Mouse (Mus musculus): ENCODE data around the gene Cfap52.

The Cfap52 gene

GRCm38 (mm10) chr11:67926348-67927055, 38.9 kb downstream of the Cfap52 start:
- DNase-seq (ENCODE audit: low read depth, low spot score): peak; percentile 64

GRCm38 (mm10) chr11:67925000-67925399, 40.5 kb downstream of the Cfap52 start:
- DNase-seq (ENCODE audit: low read depth, low spot score): no peak

GRCm38 (mm10) chr11:67923720-67924119, 41.7 kb downstream of the Cfap52 start:
- DNase-seq (ENCODE audit: low read depth, low spot score): peak; percentile 33

DNA sequence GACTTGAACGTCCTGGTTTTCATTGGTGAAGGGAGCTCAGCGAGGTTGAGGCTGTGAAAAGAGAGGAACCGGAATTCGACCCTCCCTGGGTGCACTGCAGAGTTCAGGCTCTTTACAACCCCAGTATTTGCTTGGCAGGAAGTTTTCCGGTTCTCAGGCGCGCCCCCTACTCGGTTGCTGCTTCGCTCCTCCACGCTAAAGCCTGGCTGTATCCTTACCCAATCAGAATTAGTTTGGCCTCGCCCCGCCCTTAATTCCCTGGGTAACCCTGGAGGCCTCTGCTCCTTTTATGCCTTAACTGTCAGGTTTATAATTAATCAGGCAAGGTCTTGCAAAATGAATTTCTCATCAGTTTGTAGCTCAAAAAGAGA, 42.7 kb downstream of the Cfap52 start:
- peak; percentile 86 for DNase-seq (ENCODE audit: low read depth, low spot score)

- peak; percentile 68 for DNase-seq (ENCODE audit: low read depth, low spot score)
Measured at GRCm38 (mm10) chr11:67921827-67922754, 43.4 kb downstream of the Cfap52 start, which contains the start of gene Usp43. TSS of gene Usp43 (minus strand) at chr11:67922153.

- DNase-seq (ENCODE audit: low read depth, low spot score): peak; percentile 77
Measured at GRCm38 (mm10) chr11:67921091-67921826, 44.2 kb downstream of the Cfap52 start.

- DNase-seq (ENCODE audit: low read depth, low spot score): no peak
Measured at GRCm38 (mm10) chr11:67920226-67920960, 45.1 kb downstream of the Cfap52 start.

DNA sequence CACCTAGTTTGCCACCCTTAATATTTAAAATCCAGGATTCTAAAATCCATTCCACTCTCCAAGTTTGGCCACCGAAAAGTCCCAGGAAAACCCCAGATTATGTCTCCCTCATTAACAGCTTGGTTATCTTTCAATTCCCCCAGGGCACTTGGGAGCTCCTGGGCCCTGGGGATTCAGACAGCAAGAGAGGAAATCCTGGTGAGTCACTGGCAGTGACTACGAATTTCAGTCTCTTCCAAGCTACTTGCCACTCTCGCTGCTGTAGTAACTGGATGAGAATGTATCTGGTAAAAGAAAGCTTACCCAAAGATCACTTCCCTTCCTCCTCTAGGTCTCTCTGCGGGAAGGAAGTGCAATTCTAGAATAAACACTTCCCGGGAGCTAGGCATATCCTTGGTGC, 45.9 kb downstream of the Cfap52 start:
- no peak for DNase-seq (ENCODE audit: low read depth, low spot score)

DNA sequence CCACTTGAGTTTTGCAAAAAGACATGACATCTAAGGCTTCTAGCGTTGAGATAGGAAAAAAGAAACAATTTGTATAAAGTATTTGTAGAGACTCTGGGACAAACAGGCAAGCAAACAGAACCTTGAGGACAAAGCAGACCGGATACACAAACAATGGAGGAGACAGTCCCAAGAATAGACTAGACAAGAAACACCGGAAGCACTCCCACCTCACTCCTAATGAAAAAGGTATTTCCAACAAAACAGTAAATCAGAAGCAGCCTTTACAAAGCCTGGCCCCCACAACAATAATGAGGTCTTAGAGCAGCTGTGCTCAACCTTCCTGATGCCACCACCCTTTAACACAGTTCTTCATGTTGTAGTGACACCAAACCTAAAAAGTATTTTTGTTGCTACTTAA, 48.3 kb downstream of the Cfap52 start:
- no peak for DNase-seq (ENCODE audit: low read depth, low spot score)

DNA sequence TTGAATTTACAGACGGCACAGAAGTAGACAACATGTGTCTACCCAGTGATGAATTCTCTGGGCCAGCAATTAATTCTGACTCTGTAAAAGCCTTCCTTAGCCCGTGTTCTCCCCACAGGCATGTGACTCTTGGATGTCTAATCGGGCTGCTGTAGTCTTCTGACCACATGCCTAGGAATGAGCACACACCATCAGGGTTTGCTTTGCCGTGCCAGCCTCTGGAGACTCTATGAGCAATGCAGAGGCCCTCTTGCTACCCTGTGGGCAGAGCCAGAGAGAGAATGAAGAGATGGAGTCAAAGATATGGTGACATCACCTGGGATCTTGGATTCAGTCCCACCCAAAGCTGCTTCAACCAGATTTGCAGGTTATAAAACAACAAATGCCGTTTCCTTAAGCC, 54.4 kb downstream of the Cfap52 start:
- DNase-seq (ENCODE audit: low read depth, low spot score): no peak

DNA sequence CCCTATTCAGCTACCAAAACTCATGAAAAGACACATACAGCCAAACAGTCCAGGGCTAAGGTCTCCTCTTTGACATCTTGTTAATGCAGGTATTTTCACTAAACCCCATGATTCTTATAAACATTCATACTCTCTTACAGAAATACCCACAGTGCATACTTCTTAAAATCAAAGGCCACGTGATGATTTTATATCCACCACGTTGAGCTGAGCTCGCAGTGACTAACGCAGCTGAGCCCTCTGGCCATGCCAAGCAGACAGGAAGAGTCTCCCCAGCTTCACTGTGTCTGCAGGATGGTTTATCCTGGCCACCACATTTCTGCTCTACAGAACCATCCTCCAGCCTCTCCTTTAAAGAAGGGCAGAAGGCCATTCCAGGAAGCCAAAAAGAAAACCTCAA, 61.7 kb downstream of the Cfap52 start:
- no peak for DNase-seq (ENCODE audit: low read depth, low spot score)

DNA sequence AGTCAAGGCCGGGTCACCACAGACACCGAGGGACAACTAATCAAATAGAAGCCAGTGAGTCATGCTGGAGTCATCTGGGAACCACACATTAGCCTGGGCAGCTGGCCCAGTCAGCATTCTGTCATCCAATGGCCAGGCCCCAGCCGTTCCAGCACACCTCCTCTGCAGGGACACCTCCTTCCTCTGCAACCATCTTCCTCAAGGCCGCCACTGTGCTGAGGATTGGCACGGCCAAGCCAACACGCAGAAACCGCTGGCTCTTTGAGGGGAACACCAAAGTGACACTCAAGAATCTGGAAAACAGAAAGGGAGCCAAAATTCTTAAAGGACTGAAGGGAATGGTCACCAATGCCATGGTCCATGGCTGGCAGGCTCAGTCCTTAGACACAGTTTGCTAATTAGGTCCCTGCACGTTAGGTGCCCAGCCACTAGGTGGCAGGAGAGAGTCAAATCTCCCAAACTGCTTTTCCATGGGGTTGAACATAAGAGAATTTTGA, 68.3 kb downstream of the Cfap52 start:
- DNase-seq (ENCODE audit: low read depth, low spot score): peak; percentile 12

DNA sequence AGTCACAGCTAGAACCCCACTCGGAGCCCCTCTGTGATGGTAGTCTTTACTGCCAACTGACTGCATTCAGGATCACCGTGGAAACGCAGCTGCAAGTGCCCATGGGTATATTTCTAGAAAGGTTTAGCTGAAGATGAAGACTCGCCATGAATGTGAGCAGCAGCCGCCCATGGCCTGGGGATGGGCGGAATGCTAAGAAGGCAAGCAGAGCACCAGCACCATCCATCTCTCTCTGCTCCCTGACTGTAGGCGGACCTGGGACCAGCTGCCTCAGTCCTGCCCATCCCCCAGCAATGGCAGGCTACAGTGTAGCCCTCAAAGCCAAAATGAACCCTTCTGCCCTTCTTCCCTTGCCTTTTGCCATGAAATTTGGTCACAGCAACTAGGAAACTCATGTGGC, 69.8 kb downstream of the Cfap52 start:
- no peak for DNase-seq (ENCODE audit: low read depth, low spot score)

DNA sequence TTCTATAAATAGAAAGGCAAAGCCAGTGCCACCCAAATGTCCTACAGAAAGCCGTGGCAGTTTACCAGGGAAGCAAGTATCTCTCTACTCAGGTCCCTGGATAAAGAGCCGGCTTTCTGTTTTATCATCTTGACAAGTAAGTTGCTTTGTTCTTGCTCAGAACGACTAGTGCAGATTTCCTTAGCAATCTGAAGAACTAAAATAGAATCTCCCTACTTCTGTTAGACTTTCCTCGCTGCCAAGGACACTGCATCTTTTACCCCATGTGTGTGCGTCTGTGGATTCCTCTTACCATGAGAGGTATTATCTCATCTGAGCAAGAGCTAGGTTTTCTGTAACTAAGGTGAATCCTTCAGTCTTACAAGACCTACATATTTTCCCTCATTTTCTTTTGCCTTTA, 76.9 kb downstream of the Cfap52 start:
- DNase-seq (ENCODE audit: low read depth, low spot score): no peak

GRCm38 (mm10) chr11:67885921-67886320, 79.5 kb downstream of the Cfap52 start:
- DNase-seq (ENCODE audit: low read depth, low spot score): peak; percentile 15
